Mouse (Mus musculus): ENCODE data around the gene Cutc. TPM values are rescaled to one million over a fixed set of nuclear protein-coding genes. Genes with fewer than 3 reads are reported as not detected.

Gene Cutc
- polyA plus RNA-seq, 1 experiment from 2014 or later = 9.6 TPM

- Histone ChIP-seq H3K9ac (no peak overlapping the region), H3K27me3 (no peaks in the 10 kb centered on the region), H3K27ac (no peak overlapping the region), H3K4me3 (no peak overlapping the region), H3K36me3 (ENCODE audit: poor library complexity, severe bottlenecking) (no peaks in the 10 kb centered on the region), H3K4me1 (no peaks in the 10 kb centered on the region), H3K4me2 (no peak overlapping the region), H3K9me3 (replicated peaks) (no peaks in the 10 kb centered on the region)
- WGBS = 23% methylated on average over 6 of the region's 6 CpGs
- ATAC-seq = no peak
Measured at GRCm38 (mm10) chr19:43760504-43760903, 7.7 kb downstream of the Cutc start.

DNA sequence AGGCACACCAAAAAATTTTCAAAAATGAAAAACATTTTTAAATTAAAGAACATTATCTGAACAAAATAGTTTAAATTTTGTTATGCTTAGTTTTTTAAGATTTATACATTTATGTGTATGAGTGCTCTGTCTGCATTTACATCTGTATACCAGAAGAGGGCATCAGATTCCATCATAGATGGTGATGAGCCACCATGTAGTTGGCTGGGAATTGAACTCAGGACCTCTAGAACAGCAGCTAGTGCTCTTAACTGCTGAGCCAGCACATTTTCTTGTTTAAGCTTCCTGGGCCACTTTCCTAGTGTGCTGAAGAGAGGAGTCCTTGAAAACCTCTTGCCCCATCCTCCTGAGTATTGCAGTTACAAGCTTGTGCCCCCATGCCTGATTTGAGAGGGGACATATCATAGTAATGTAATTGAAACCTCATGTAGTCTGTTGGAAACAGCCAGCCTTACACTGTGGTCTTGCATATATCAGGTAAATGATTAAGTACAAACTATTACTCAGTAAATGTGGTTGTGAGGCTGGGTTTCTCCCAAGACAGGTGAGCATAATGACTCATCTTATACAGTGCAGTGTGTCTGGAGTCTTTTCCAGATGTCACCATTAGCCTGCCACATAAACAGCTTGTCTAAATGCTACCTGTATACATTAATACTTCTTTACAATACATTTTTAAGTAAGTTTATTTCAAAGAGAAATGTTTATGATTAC, 8.9 kb downstream of the Cutc start:
- ATAC-seq = no peak
- Histone ChIP-seq H3K36me3 (ENCODE audit: poor library complexity, severe bottlenecking) (no peaks in the 10 kb centered on the region), H3K4me3 (no peak overlapping the region), H3K9me3 (replicated peaks) (no peaks in the 10 kb centered on the region), H3K9ac (no peak overlapping the region), H3K27me3 (no peaks in the 10 kb centered on the region), H3K4me1 (no peaks in the 10 kb centered on the region), H3K27ac (no peak overlapping the region), H3K4me2 (no peak overlapping the region)

GRCm38 (mm10) chr19:43762410-43762809, 9.6 kb downstream of the Cutc start:
- no peak overlapping the region for H3K27ac ChIP-seq
- no peak overlapping the region for H3K4me3 ChIP-seq
- 90% methylated on average over 2 of the region's 2 CpGs for WGBS
- no peak overlapping the region for H3K9ac ChIP-seq
- no peak overlapping the region for H3K4me2 ChIP-seq
- no peaks in the 10 kb centered on the region for H3K27me3 ChIP-seq
- no peak for ATAC-seq
- H3K9me3 ChIP-seq (replicated peaks) = no peaks in the 10 kb centered on the region
- no peaks in the 10 kb centered on the region for H3K36me3 ChIP-seq (ENCODE audit: poor library complexity, severe bottlenecking)
- no peaks in the 10 kb centered on the region for H3K4me1 ChIP-seq

GRCm38 (mm10) chr19:43766451-43766850, 13.7 kb downstream of the Cutc start:
- ATAC-seq = no peak
- no peak overlapping the region for H3K4me3 ChIP-seq
- WGBS = 88% methylated on average over 5 of the region's 5 CpGs

DNA sequence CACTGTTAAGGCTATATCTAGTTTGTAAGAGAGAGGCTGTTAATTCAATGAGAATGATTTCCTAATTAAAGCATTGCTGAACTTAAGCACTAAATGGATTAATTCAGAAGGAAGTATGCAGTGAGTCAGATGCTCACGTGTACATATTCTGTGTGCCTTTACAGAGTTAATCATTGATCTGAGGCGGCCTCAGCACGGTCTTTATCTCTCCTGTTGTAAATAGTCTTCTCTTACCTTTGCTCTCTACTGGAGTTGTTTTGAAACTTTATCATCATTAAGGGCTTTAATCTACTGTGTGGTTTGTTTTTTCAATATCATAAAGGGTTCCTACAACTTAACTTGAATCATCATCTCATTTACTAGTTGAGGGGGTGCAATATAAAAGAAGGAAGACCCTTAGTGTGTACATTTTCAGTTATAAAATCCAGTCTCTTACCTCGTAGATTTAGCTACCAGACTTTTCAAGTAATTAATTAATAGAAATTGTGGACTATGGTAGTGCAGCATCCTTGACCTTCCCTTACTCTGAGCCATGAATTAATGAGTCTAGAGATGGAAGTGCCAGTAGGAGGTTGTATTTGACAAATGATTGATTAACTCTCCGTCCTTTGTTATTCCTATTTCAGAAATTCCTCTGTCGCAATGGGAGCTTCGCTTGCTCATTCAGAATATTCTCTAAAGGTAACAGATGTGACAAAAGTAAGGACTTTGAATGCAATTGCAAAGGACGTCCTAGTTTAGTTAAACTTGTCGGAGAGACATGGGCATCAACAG, 14.9 kb downstream of the Cutc start:
- H3K4me2 ChIP-seq = no peak overlapping the region
- H3K36me3 ChIP-seq (ENCODE audit: poor library complexity, severe bottlenecking) = no peaks in the 10 kb centered on the region
- WGBS = 81% methylated on average over 9 of the region's 9 CpGs
- no peaks in the 10 kb centered on the region for H3K4me1 ChIP-seq
- H3K9ac ChIP-seq = no peak overlapping the region
- no peak overlapping the region for H3K4me3 ChIP-seq
- H3K9me3 ChIP-seq (replicated peaks) = no peaks in the 10 kb centered on the region
- no peak overlapping the region for H3K27ac ChIP-seq
- H3K27me3 ChIP-seq = no peaks in the 10 kb centered on the region
- ATAC-seq = no peak

More at GRCm38 (mm10) chr19:43766451-43766850, 13.7 kb downstream of the Cutc start:
- H3K9me3 ChIP-seq (replicated peaks) = no peaks in the 10 kb centered on the region
- H3K9ac ChIP-seq = no peak overlapping the region
- no peak overlapping the region for H3K4me2 ChIP-seq
- H3K27ac ChIP-seq = no peak overlapping the region
- no peaks in the 10 kb centered on the region for H3K4me1 ChIP-seq
- H3K36me3 ChIP-seq (ENCODE audit: poor library complexity, severe bottlenecking) = no peaks in the 10 kb centered on the region
- H3K27me3 ChIP-seq = no peaks in the 10 kb centered on the region

GRCm38 (mm10) chr19:43769366-43769960, 16.7 kb downstream of the Cutc start:
- ATAC-seq = no peak
- Histone ChIP-seq H3K4me3 (no peak overlapping the region), H3K9me3 (replicated peaks) (no peaks in the 10 kb centered on the region), H3K4me2 (no peak overlapping the region), H3K36me3 (ENCODE audit: poor library complexity, severe bottlenecking) (no peaks in the 10 kb centered on the region), H3K4me1 (no peaks in the 10 kb centered on the region), H3K27me3 (no peaks in the 10 kb centered on the region), H3K27ac (no peak overlapping the region), H3K9ac (no peak overlapping the region)
- 84% methylated on average over 5 of the region's 5 CpGs for WGBS

GRCm38 (mm10) chr19:43770584-43770983, 17.8 kb downstream of the Cutc start:
- H3K9me3 ChIP-seq (replicated peaks) = no peaks in the 10 kb centered on the region
- no peak overlapping the region for H3K27ac ChIP-seq
- no peak for ATAC-seq
- 93% methylated on average over 4 of the region's 4 CpGs for WGBS
- H3K4me1 ChIP-seq = no peaks in the 10 kb centered on the region
- H3K36me3 ChIP-seq (ENCODE audit: poor library complexity, severe bottlenecking) = no peaks in the 10 kb centered on the region
- H3K4me2 ChIP-seq = no peak overlapping the region
- H3K4me3 ChIP-seq = no peak overlapping the region
- H3K9ac ChIP-seq = no peak overlapping the region
- no peaks in the 10 kb centered on the region for H3K27me3 ChIP-seq

DNA sequence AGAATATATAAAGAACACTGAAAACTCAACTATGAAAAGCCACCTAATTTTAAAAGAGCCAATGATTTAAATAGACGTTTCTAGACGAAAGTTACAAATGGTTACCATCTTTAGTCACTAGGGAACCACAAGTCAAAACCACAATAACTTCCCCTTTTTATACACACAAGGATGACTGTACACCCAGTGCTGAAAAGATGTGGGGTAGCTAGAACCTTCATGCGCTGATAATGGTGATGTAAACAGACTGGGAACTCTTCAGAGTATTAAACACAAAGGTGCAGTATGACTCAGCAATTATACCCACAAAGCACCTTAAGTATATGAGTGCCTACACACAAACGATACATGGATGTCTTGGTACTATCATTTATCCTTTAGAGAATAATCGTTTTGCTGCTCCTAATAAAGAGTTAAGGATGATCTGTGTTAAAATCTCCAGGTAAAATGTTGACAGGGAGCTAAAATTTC, 18.7 kb downstream of the Cutc start:
- Histone ChIP-seq H3K4me3 (no peak overlapping the region), H3K27ac (no peak overlapping the region), H3K36me3 (ENCODE audit: poor library complexity, severe bottlenecking) (no peaks in the 10 kb centered on the region), H3K9ac (no peak overlapping the region), H3K4me2 (no peak overlapping the region), H3K27me3 (no peaks in the 10 kb centered on the region), H3K4me1 (no peaks in the 10 kb centered on the region), H3K9me3 (replicated peaks) (no peaks in the 10 kb centered on the region)
- no peak for ATAC-seq
- WGBS = 86% methylated on average over 5 of the region's 5 CpGs

DNA sequence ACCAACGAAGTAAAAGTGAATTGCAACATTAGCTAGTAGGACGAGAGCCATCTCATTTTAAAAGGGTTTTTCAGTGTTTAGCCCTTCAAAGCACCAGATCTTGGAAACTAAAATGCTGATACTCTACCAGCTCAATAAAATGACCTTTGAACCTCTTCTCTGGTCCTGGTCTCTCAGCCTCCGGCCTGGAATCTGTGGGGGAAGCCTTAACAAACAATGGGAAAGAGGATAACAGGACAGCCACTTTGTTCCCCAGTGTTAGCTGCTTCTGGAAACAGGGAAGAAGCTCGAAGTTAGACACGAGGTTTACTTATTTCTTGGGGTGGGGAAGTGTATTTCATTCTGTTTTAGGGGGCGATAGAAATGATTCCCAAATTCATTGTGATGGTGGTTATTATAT, 19.5 kb downstream of the Cutc start:
- ATAC-seq = no peak
- H3K9ac ChIP-seq = no peak overlapping the region
- H3K27me3 ChIP-seq = no peaks in the 10 kb centered on the region
- H3K9me3 ChIP-seq (replicated peaks) = no peaks in the 10 kb centered on the region
- no peaks in the 10 kb centered on the region for H3K36me3 ChIP-seq (ENCODE audit: poor library complexity, severe bottlenecking)
- WGBS = 56% methylated on average over 6 of the region's 6 CpGs
- H3K27ac ChIP-seq = no peak overlapping the region
- no peak overlapping the region for H3K4me3 ChIP-seq
- H3K4me1 ChIP-seq = no peaks in the 10 kb centered on the region
- H3K4me2 ChIP-seq = no peak overlapping the region

DNA sequence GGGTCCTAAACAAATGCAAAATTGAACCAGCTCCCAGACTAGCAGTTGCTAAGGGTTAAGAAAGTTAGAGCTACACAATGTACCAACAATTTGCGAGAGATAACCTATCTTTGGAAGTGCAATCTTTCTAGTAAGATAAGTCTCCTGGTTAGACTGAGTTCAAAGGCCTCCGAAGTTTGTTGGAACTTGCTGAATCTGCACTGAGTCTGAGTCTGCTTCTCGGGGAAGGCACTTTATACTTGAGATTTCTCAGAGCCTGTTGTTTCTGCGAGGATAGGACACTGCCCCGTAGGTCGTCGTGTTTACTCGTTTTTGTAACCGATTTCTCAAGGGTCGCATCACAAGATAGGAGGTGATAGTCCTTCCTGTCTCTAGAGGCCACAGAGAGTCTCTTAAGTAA, 22.6 kb downstream of the Cutc start:
- Histone ChIP-seq H3K4me1 (no peaks in the 10 kb centered on the region), H3K9me3 (replicated peaks) (no peaks in the 10 kb centered on the region), H3K4me2 (no peak overlapping the region), H3K4me3 (no peak overlapping the region), H3K9ac (no peak overlapping the region), H3K27ac (no peak overlapping the region), H3K27me3 (no peaks in the 10 kb centered on the region), H3K36me3 (ENCODE audit: poor library complexity, severe bottlenecking) (no peaks in the 10 kb centered on the region)
- 82% methylated on average over 10 of the region's 10 CpGs for WGBS
- ATAC-seq = no peak

DNA sequence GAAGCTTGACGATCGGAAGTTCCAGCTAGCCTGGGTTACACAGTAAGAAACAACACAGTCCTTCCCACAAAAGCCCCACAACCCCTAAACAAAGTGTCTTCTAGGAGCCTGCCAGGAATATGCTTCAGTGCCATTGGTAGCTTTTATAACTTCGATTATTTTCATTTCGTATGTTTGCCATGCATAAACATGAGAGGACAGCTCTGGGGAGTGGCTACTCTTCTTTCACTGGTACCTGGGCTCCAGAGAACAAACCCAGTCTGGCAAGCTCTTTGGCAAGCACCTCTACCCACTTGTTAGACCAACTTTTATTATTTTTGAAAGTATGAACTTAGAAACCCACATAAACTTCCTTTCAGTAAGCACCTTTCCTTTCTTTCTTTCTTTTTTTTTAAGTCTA, 23.8 kb downstream of the Cutc start:
- Histone ChIP-seq H3K27me3 (no peaks in the 10 kb centered on the region), H3K4me3 (no peak overlapping the region), H3K4me1 (no peaks in the 10 kb centered on the region), H3K9ac (no peak overlapping the region), H3K27ac (no peak overlapping the region), H3K9me3 (replicated peaks) (no peaks in the 10 kb centered on the region), H3K36me3 (ENCODE audit: poor library complexity, severe bottlenecking) (no peaks in the 10 kb centered on the region), H3K4me2 (no peak overlapping the region)
- ATAC-seq = no peak
- WGBS = 79% methylated on average over 4 of the region's 4 CpGs

- no peak overlapping the region for H3K27ac ChIP-seq
- 78% methylated on average over 2 of the region's 2 CpGs for WGBS
- ATAC-seq = no peak
- H3K27me3 ChIP-seq = no peaks in the 10 kb centered on the region
- H3K36me3 ChIP-seq (ENCODE audit: poor library complexity, severe bottlenecking) = no peaks in the 10 kb centered on the region
- no peak overlapping the region for H3K4me3 ChIP-seq
- no peaks in the 10 kb centered on the region for H3K4me1 ChIP-seq
- no peak overlapping the region for H3K4me2 ChIP-seq
- no peaks in the 10 kb centered on the region for H3K9me3 ChIP-seq (replicated peaks)
- no peak overlapping the region for H3K9ac ChIP-seq
Measured at GRCm38 (mm10) chr19:43777308-43777707, 24.5 kb downstream of the Cutc start.

Measured in forebrain, embryonic 13.5 days (tissue).